Mouse (Mus musculus): Measurements from ENCODE around the gene Ntrk2.

DNA sequence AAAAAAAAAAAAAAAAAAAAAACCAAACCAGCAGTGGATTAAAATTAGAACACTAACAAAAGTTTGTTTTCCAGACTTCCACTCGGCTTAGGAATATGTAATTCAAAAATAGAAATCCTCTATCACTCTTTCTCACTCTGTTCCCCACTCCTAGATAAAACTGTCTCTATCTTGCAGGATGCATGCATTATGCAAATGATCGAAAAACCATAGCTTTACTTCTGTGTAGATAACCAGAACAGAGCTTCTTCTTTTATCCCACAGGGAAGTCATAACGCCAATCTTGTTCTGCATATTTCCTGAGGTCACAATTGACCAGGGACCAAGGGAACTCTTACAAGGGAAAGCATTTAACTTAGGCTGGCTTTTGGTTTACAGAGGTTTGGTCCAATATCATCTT is 76.1 kb downstream of the Ntrk2 start:
- TF ChIP-seq CTCF (IDR thresholded peaks at IDR 0.05; ENCODE audit: low read depth) (no peak), EP300 (IDR thresholded peaks at IDR 0.05; ENCODE audit: low read depth) (no peak)

Data from heart, postnatal 0 days (tissue).